Mouse (Mus musculus) induced T-regulatory cell, adult 2 months (primary cell): ENCODE measurements around the gene Ap1b1.

Source experiments
- DNase-seq: peaks from one replicate; pipeline ENCODE4 v3.0.0-alpha.2; 2012; ENCODE audit warnings: low read depth

Ap1b1 gene

GRCm38 (mm10) chr11:5035421-5035820, 48.8 kb downstream of the Ap1b1 start:
- DNase-seq: no peak

GRCm38 (mm10) chr11:5037146-5037854, 50.7 kb downstream of the Ap1b1 start:
- no peak for DNase-seq

- DNase-seq: no peak
Observed at GRCm38 (mm10) chr11:5040585-5040984, 54.0 kb downstream of the Ap1b1 start.

GRCm38 (mm10) chr11:5041144-5041780, 54.6 kb downstream of the Ap1b1 start:
- no peak for DNase-seq

- peak; percentile 13 for DNase-seq
Observed at GRCm38 (mm10) chr11:5042645-5043381, 56.2 kb downstream of the Ap1b1 start.

- no peak for DNase-seq
Observed at GRCm38 (mm10) chr11:5046321-5046926, 59.8 kb downstream of the Ap1b1 start.

- no peak for DNase-seq
Observed at GRCm38 (mm10) chr11:5051629-5052028, 65.0 kb downstream of the Ap1b1 start.

- no peak for DNase-seq
Observed at GRCm38 (mm10) chr11:5052200-5052854, 65.7 kb downstream of the Ap1b1 start.

- no peak for DNase-seq
Observed at GRCm38 (mm10) chr11:5054151-5054550, 67.5 kb downstream of the Ap1b1 start.

- no peak for DNase-seq
Observed at GRCm38 (mm10) chr11:5054874-5055273, 68.2 kb downstream of the Ap1b1 start.

GRCm38 (mm10) chr11:5055945-5056938, 69.6 kb downstream of the Ap1b1 start:
- no peak for DNase-seq

- DNase-seq: no peak
Observed at GRCm38 (mm10) chr11:5057064-5057463, 70.4 kb downstream of the Ap1b1 start.

GRCm38 (mm10) chr11:5057541-5057855, 70.9 kb downstream of the Ap1b1 start:
- no peak for DNase-seq

- DNase-seq: peak; percentile 65
Observed at GRCm38 (mm10) chr11:5057856-5058641, 71.4 kb downstream of the Ap1b1 start, which contains the start of gene Rasl10a. Gene Rasl10a, plus strand, starts transcription at chr11:5058128.

- DNase-seq: peak; percentile 39
Observed at GRCm38 (mm10) chr11:5058783-5059182, 72.2 kb downstream of the Ap1b1 start.

- DNase-seq: no peak
Observed at GRCm38 (mm10) chr11:5059230-5059629, 72.6 kb downstream of the Ap1b1 start.

GRCm38 (mm10) chr11:5059704-5060156, 73.1 kb downstream of the Ap1b1 start:
- DNase-seq: peak; percentile 78

- DNase-seq: no peak
Observed at GRCm38 (mm10) chr11:5060756-5061412, 74.3 kb downstream of the Ap1b1 start.

GRCm38 (mm10) chr11:5061413-5062139, 75.0 kb downstream of the Ap1b1 start:
- peak; percentile 93 for DNase-seq
